Mouse (Mus musculus): ENCODE results near the gene Epn3. TPM values are rescaled to one million over a fixed set of nuclear protein-coding genes. Genes with fewer than 3 reads are reported as not detected.

Epn3 gene
- total RNA-seq, 2 experiments from 2014 or later: 1.6 TPM

GRCm38 (mm10) chr11:94488767-94489533 lies 10.8 kb downstream of the Epn3 start:
- no peak for DNase-seq (ENCODE audit: low spot score in 2 of 2)
- no peak for TF ChIP-seq CTCF (conservative IDR thresholded peaks at IDR 0.05)
- H3K27ac ChIP-seq: no peak overlapping the region
- no peak overlapping the region for H3K4me3 ChIP-seq

GRCm38 (mm10) chr11:94486001-94486400 lies 13.8 kb downstream of the Epn3 start, which contains the start of gene Spata20:
Spata20 (minus strand) TSS chr11:94486179.
- peak; percentile 100 for TF ChIP-seq CTCF (conservative IDR thresholded peaks at IDR 0.05)
- peak within 1 kb of the TSS; percentile 39 for H3K4me3 ChIP-seq
- no peak within 1 kb of the TSS for H3K27ac ChIP-seq
- DNase-seq (ENCODE audit: low spot score in 2 of 2): peak; percentile 76 to 94

- Histone ChIP-seq H3K4me3 (no peak overlapping the region), H3K27ac (no peak overlapping the region)
- no peak for TF ChIP-seq CTCF (conservative IDR thresholded peaks at IDR 0.05)
- no peak for DNase-seq (ENCODE audit: low spot score in 2 of 2)
Measured at GRCm38 (mm10) chr11:94485223-94485622, 14.6 kb downstream of the Epn3 start.

- H3K27ac ChIP-seq: no peak overlapping the region
- DNase-seq (ENCODE audit: low spot score in 2 of 2): no peak
- H3K4me3 ChIP-seq: no peak overlapping the region
- no peak for TF ChIP-seq CTCF (conservative IDR thresholded peaks at IDR 0.05)
Measured at GRCm38 (mm10) chr11:94484636-94485035, 15.1 kb downstream of the Epn3 start.

GRCm38 (mm10) chr11:94483921-94484320 lies 15.9 kb downstream of the Epn3 start:
- no peak for DNase-seq (ENCODE audit: low spot score in 2 of 2)
- H3K4me3 ChIP-seq: no peak overlapping the region
- no peak for TF ChIP-seq CTCF (conservative IDR thresholded peaks at IDR 0.05)
- H3K27ac ChIP-seq: no peak overlapping the region

GRCm38 (mm10) chr11:94483436-94483835 lies 16.3 kb downstream of the Epn3 start:
- Histone ChIP-seq H3K4me3 (no peak overlapping the region), H3K27ac (no peak overlapping the region)
- no peak for DNase-seq (ENCODE audit: low spot score in 2 of 2)
- TF ChIP-seq CTCF (conservative IDR thresholded peaks at IDR 0.05): no peak

GRCm38 (mm10) chr11:94482738-94483137 lies 17.0 kb downstream of the Epn3 start:
- no peak overlapping the region for H3K27ac ChIP-seq
- no peak overlapping the region for H3K4me3 ChIP-seq
- no peak for TF ChIP-seq CTCF (conservative IDR thresholded peaks at IDR 0.05)
- DNase-seq (ENCODE audit: low spot score in 2 of 2): no peak

GRCm38 (mm10) chr11:94481963-94482362 lies 17.8 kb downstream of the Epn3 start:
- no peak for DNase-seq (ENCODE audit: low spot score in 2 of 2)

GRCm38 (mm10) chr11:94480382-94480781 lies 19.4 kb downstream of the Epn3 start:
- Histone ChIP-seq H3K4me3 (no peak overlapping the region), H3K27ac (no peak overlapping the region)
- DNase-seq (ENCODE audit: low spot score in 2 of 2): no peak
- no peak for TF ChIP-seq CTCF (conservative IDR thresholded peaks at IDR 0.05)

More at GRCm38 (mm10) chr11:94481963-94482362, 17.8 kb downstream of the Epn3 start:
- H3K4me3 ChIP-seq: no peak overlapping the region
- no peak for TF ChIP-seq CTCF (conservative IDR thresholded peaks at IDR 0.05)
- H3K27ac ChIP-seq: no peak overlapping the region

- H3K27ac ChIP-seq: no peak overlapping the region
Measured at GRCm38 (mm10) chr11:94477651-94478050, 22.1 kb downstream of the Epn3 start.

GRCm38 (mm10) chr11:94475722-94476121 lies 24.1 kb downstream of the Epn3 start:
- no peak for DNase-seq (ENCODE audit: low spot score in 2 of 2)
- no peak for TF ChIP-seq CTCF (conservative IDR thresholded peaks at IDR 0.05)
- no peak overlapping the region for H3K27ac ChIP-seq

More at GRCm38 (mm10) chr11:94477651-94478050, 22.1 kb downstream of the Epn3 start:
- no peak for DNase-seq (ENCODE audit: low spot score in 2 of 2)
- TF ChIP-seq CTCF (conservative IDR thresholded peaks at IDR 0.05): no peak
- no peak overlapping the region for H3K4me3 ChIP-seq

GRCm38 (mm10) chr11:94474544-94474910 lies 25.2 kb downstream of the Epn3 start:
- no peak for TF ChIP-seq CTCF (conservative IDR thresholded peaks at IDR 0.05)
- H3K4me3 ChIP-seq: peak overlapping the region; percentile 77
- no peak for DNase-seq (ENCODE audit: low spot score in 2 of 2)
- H3K27ac ChIP-seq: no peak overlapping the region

More at GRCm38 (mm10) chr11:94475722-94476121, 24.1 kb downstream of the Epn3 start:
- no peak overlapping the region for H3K4me3 ChIP-seq

GRCm38 (mm10) chr11:94473707-94474543 lies 25.8 kb downstream of the Epn3 start, which contains the start of gene Cacna1g:
Cacna1g (minus strand) TSS chr11:94474198.
- peak within 1 kb of the TSS; percentile 77 for H3K4me3 ChIP-seq
- peak within 1 kb of the TSS; percentile 68 for H3K27ac ChIP-seq
- peak; percentile 80 to 90 for DNase-seq (ENCODE audit: low spot score in 2 of 2)
- TF ChIP-seq CTCF (conservative IDR thresholded peaks at IDR 0.05): no peak
